Mouse (Mus musculus) urinary bladder, postnatal 36 days (tissue): ENCODE measurements around the gene Slc2a10.
"Not testable (repeated sequence)": the region's sequence is repeated elsewhere in the genome, so short reads cannot be mapped to it uniquely, and the experiment has no call there.

Experiments used
- DNase-seq, 2 experiments: peaks; one replicate each; pipeline ENCODE4 v3.0.0; 2022; ENCODE audit warnings: low spot score in 2 of 2, mixed read lengths in 1 of 2

Gene Slc2a10

DNA sequence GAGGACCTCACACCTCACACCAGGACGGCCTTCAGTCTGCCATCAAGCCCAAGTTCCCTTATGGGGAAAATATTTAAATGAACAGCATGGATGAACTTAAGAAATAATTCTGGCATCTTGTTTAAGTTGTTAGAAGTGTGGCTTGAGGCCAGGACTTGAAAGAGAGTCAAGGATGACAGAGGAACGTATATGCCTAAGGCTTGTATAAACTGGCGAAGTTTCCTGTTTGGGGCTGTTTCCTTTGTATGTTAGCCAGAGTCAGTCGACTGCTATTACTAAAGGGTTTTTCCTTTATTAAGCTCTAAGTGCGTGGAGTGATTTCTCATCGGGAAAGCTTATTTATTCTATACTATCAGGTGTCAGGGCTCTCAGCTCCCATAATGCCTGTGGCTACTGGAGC lies 4.8 kb upstream of the Slc2a10 start:
- no peak for DNase-seq

DNA sequence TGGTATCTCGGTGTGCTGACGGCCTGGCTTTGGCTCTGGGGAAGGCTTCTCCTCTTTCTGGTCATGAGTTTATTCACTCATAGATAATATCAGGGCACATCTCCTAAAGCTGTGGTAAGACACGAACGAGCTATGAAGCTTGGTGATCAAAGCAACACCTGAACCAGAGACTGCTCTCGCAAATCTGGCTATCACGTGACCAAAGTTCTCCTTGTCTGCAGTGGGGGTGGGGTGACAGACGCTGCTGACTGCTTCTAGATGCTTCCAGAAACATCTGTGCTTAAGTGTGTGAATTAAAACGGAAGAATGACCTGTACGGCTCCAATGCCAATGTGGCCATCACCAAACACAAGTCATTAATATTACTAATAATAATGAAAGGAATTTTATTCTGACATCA lies 6.1 kb downstream of the Slc2a10 start:
- DNase-seq = no peak

DNA sequence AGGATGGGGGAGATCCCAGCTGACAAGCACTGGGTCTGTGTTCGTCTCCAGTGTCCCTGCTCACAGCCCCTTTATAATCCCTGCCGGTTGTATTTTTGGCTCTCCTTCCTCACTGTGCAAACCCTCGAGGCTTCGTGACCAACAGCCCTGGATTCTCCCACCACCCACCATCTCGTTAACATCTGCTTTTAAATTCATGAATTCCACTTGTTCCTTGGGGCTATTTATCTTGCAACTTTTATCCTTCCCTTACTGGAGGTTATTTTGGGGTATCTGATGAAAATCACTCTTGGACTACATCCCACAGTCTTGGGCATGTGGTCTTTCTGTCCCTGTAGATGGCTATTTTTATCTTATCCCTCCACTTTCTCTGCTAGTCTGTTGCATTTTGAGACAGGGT lies 6.9 kb downstream of the Slc2a10 start:
- DNase-seq = no peak

DNA sequence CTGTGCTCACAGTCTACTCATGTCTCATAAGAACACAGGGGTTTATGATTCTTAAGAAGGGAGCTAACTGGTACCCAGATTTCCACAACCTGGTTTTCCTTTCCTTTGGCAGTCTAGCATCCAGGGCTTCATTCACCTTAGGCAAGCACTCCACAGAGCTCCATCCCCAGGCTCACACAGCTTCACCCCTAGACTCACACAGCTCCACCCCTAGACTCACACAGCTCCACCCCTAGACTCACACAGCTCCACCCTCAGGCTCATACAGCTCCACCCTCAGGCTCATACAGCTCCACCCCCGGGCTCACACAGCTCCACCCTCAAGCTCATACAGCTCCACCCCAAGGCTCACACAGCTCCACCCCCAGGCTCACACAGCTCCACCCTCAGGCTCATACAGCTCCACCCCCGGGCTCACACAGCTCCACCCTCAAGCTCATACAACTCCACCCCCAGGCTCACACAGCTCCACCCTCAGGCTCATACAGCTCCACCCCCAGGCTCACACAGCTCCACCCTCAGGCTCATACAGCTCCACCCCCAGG lies 7.4 kb downstream of the Slc2a10 start:
- not testable (repeated sequence) for DNase-seq

DNA sequence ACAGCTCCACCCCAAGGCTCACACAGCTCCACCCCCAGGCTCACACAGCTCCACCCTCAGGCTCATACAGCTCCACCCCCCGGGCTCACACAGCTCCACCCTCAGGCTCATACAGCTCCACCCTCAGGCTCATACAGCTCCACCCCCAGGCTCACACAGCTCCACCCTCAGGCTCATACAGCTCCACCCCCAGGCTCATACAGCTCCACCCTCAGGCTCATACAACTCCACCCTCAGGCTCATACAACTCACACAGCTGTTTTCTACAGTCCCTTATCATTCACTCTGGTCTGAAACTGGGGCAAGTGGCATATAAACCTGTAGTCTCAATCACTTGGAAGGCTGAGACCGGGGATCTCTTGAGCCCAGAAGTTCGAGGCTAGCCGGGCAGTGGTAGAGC lies 7.9 kb downstream of the Slc2a10 start:
- DNase-seq = not testable (repeated sequence)

DNA sequence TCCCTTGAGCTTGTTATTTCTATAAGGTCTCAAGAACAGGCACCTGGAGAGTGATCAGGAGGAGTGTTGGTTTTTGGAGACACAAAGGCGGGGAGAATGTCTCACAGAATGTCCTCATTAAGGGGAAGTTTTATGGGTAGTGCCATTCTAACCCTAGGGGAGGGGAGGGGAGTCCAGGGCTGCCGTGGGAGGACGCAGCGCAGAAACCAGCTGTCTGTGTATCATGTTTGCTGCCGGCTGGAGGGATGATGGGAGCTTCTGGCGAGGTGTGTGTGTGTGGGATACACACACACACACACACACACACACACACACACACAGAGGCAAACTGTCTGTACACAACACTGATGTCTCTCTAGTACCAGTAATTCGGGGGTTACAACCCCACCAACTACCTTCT lies 8.8 kb downstream of the Slc2a10 start:
- DNase-seq = no peak

DNA sequence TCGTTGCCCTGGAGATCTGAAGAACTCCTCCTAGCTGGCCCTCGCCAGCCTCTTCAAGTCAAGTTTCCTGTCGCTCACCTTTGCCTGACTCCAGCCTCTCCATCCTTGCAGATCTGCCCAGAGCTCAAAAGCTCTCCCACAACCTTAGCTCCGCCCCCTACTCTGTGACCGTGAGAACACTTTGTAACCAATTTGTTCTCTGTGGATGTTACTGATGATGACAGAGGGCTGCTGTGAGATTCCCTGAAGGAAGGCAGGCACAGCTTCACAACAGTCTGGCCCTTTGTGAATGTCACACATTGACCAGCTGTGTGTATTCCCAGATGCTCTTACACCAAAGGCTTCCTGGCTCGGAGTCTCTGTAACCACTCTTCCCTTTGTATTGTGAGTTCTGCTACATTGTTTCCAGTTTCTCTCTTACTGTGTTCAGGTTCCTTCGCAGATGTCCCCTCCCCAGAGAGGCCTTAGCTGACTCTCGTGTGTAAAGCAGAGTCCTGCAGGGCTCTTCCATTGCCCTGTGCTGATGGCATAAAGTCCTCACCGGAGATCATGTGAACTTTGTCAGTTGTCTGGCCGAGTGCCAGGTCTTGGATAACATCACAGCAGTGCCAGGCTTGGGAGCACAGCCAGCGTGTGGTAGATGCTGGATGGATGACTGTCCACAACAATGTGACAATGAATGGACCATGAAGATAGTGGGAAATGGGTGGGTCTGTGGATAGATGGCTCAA lies 9.4 kb downstream of the Slc2a10 start:
- peak in 1 of 2 experiments; percentile 24 for DNase-seq

DNA sequence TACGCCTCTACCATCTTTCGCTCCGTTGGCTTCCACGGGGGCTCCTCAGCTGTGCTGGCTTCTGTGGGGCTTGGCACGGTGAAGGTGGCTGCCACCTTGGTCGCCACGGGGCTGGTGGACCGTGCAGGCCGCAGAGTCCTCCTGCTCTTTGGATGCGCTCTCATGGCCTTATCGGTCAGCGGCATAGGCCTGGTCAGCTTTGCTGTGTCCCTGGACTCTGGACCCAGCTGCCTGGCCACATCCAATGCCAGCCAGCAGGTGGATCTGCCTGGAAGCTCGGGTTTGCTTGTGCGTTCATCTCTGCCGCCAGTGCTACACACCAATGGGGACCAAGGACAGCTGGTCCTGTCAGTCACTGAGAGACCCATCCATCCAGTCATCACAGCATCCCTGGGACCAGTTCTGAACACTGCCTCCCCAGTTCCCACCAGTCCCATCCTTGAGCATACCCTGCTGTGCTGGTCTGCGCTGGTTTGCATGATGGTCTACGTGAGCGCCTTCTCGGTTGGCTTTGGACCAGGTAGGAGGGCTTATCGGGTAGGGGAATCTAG lies 11.7 kb downstream of the Slc2a10 start:
- DNase-seq = no peak

DNA sequence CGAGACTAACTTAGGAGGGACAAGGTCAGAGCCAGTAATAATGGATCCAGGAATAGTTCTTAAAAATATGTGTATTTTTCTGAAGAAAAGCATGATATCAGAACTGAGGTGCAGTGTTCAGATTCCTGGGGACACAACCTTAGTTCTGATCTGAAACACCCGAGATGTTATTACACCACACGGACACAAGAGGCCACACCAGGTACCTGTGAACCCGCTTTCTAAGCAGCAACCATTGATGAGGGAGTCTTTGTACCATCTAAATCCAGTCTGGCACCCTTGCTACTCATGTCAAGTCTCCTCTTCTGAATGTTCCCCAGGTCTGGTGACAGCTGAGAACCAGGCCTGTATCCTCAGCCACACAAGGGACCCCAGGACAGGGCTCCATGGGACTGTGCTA lies 22.0 kb downstream of the Slc2a10 start:
- no peak for DNase-seq

DNA sequence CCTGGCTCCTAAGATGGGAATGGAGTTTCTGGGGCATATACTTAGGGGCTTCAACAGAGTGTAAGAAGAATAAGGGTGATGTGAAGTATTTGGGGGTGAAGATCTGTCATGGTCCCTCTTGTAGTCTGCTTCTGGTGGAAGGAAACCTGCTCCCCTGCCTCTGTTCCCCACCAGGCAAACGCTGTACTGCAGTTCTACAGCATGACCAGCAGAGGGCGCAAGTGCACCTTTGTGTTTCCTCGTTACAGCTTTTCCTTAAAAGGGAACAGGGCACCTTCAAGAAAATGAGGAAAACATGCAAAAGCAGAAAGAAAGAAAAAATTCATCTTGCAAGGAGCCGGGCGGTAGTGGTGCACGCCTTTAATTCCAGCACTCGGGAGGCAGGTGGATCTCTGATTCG lies 25.5 kb downstream of the Slc2a10 start:
- peak; percentile 44 to 49 for DNase-seq

DNA sequence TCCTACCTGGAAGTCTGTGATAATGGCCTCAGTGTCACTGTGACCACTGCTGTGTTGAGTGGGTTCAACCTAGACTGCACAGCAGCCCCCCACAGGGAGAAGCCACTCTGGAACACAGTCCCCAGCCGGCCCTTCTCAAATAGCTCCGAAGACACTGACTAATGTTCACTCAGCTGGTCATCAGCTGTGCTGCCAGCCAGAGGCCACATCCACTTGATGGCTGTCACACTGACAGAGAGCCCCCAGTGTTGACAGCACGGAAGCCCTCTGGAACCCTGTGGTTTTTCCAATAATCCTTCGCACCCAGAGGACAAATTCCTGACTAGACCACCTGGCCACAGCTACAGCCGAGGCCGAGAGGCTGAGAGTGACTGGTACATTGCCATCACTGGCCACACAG lies 30.2 kb downstream of the Slc2a10 start:
- DNase-seq = no peak

DNA sequence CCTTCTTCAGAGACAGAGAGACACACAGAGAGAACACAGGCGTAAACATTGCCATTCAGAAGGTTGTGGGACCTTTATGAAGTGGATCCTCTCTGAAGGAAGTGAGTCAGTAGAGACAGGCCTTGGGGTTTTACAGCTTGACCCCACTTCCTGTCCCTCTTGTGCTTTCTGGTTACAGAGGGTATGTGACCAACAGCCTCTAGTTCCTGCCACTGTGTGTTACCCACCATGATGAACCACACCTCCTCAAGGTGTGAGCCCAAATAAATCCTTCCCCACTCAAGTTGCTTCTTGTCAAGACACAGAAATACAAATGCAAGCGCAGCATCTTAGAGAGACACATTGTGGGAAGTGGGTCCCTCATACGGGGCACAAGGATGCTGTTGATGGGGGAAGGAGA lies 37.4 kb downstream of the Slc2a10 start:
- no peak for DNase-seq

DNA sequence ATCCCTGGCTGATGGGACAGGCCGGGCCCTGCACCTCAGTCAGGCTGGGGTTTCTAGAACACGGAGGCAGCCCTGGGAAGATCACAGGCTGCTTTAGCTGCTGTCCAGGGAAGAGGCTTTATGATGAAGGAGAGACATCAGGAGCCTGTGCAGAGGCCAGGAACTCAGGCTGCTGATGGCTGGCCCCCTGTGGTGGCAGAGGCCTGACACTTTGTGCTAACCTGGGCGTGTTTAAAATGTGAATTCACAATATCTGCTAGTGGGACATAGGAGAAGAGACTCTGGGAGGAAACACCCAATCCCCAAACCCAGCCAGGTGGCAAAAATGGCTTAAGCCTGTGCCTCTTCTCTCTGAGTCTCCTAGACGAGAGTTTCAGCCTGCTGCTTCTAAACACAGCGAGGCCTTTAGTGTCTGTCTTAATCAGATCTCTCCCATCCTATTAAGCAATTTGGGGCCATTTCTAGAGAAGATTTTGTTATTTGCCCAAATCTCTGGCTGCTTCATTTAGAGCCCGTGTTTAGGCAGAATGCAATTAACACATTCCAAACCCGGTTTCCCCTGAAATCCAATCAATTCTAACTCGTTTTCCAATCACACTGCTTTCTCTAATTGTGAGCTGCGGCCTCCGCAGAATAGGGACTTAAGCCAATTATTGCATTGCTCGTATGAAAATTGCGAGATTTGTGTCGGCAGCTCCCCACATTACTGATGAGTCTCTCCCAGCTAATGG lies 39.5 kb downstream of the Slc2a10 start:
- no peak for DNase-seq

DNA sequence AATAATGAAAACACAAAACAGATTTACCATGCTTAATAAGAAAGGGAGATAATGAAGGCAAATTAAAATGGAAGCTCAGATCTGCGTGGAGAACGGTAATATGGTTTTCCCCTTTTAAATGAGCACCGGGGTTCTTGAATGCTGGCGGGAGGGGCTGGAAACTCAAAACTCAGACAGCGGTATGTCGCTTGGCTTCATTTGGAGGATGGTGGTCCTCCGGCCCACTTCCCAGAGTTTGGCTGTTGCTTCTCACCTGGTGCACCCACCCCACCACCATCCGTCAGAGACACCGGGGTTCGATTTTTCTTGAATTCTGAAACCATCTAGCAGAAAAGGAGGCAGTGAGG lies 40.1 kb downstream of the Slc2a10 start:
- DNase-seq = no peak

DNA sequence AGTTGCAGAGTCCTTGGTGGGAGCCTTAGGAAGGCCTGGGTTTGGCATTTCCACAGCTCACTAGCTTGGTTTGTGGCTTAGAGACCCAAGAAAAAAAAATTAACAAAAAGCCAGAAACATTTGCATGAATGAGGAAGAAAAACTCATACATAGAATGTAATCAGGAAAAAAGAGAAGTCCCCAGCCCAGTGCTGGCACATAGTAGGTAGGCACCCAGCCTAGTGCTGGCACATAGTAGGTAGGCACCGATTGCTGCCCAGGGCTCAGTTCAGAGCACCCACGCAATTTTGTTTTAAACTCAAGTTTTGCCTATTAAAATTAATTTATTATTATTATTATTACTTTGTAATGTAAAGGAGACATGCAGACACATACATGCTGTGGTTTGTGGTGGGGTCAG lies 42.1 kb downstream of the Slc2a10 start:
- DNase-seq = no peak

DNA sequence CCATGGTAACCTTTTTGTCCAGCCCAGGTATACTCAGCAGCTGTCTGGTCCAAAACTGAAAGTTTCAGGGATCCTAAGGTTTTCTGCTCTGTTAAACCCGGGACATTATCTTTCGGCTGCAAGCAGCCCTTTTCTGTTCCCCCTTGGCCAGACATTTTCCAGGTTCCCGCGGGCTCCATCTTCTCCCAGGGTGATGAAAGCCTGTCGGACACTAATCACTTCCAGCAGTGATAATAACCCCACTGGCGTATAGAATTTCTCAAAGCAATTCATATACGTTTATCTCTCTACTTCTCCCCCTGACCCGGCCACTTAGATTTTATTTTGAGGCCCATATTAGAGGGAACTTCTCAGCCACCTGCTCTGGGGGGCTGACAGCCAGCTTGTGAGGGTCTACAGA lies 42.8 kb downstream of the Slc2a10 start:
- no peak for DNase-seq

DNA sequence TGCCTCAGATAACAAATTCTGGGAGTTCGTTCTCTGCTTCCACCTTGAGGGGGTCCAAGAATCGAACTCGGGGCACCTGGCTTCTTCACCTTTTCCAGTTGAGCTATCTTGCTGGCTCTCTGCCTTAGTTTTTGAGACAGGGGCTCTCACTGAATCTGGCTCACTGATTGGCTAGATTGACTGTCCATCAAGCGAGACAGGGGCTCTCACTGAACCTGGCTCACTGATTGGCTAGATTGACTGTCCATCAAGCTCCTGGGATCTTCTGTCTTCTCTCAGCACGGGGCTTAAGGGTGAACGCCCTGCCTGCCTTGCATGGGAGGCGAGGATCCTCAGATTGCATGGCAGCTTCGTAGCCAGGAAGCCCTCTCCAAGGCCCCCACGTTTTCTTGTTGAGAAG lies 43.8 kb downstream of the Slc2a10 start:
- peak in 1 of 2 experiments; percentile 9 for DNase-seq

DNA sequence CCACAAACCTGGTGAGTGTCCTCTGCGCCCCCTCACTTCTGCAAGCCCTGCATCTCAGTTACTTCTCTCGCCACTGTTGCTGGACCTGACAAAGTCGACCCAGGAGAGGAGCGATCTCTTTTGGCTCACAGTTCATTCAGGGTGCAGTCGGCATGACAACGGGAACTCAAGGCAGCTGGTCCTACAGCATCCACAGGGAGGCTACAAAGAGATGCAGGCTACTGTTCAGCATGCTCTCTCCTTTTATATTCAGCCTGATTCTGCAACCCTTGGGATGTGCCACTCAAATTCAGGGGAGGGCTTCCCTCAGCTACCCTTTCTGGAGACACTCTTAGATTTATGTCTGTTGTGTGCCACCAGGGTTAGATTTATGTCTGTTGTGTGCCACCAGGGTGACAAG lies 45.0 kb downstream of the Slc2a10 start:
- no peak for DNase-seq

DNA sequence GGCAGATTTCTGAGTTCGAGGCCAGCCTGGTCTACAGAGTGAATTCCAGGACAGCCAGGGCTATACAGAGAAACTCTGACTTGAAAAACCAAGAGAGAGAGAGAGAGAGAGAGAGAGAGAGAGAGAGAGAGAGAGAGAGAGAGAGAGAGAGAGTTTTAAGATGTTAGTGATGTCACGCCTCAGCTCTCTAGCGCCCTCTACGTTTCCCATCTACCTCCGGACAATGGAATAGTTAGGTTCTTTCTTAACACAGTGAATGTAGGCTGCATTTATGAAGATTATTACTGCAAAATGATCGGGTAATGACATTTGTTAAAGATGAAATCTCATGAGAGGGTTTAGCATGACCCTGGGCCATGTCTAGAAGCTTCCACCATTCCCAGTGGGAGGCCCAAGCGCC lies 46.8 kb downstream of the Slc2a10 start:
- not testable (repeated sequence) for DNase-seq

DNA sequence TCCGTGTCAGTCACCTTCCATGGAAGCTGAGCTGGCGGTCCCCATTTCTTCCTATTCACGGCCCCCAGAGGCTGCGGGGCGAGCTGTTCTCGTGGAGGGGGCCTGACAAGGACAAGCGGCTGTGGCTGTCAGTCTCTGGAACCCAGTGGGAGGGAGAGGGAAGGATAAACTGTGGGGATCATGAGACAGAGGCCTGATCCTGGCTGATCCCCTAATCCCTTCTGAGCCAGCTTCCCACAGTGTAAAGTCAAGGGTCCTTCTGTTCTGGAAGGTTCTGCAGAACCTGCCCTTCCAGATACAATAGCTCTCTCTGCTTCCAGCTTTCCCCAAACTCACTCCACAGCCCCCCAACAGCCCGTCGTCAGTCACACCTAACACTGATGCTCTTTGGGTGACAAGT lies 50.5 kb downstream of the Slc2a10 start:
- DNase-seq = no peak

DNA sequence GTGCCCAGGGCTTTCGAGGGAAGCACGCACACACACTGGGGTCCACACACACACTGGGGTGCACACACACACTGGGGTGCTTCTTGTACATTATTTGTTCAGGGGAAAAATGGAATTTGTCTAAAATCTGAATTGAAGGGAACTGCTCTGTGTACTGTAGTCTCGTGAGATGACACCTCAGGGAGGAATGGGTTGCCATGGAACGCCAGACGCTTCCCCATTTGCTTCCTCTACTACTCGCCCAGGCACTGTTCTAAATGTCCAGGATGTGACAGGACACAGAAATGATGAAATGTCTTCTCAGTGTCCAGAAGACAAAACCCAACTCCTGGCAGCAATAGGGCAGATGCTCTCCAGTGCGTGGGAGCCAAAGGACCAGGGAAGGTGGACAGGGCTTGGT lies 53.7 kb downstream of the Slc2a10 start:
- DNase-seq = no peak

DNA sequence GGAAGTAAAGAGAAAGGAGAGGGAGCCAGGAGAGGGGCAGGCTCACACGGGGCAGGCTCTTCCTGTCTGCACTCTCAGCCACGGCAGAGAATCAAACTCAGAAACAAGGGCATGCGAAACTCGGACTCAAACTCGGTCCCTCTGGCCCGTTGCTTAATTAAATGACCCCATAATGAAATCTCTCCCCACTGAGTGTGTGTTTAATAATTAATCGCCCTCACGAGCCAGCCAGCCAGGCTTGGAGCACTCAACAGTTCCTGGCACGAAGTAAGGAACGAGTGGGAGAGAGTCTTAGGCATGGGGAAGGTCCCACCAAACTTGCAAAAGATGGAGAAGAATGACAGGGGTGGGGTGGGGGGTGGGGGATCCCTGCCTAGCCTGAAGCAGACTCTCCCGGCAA lies 55.3 kb downstream of the Slc2a10 start:
- DNase-seq = no peak
